Mouse (Mus musculus): Measurements from ENCODE around the gene Senp6. TPM values are rescaled to one million over a fixed set of nuclear protein-coding genes. Genes with fewer than 3 reads are reported as not detected.

The Senp6 gene
- polyA plus RNA-seq, 1 experiment from 2014 or later = 82.2 TPM

Other genes starting within 250 kb of the Senp6 start
- gene Filip1, start 54.1 kb upstream of the Senp6 start, polyA plus RNA-seq (2016; fragmentation: Nextera tagmentation; extraction: Ambion mirVana) = 2.3 and 4.3 TPM in 2 replicates
- gene Myo6, start 98.1 kb downstream of the Senp6 start, polyA plus RNA-seq (2016; fragmentation: Nextera tagmentation; extraction: Ambion mirVana) = 12.6 and 15.0 TPM in 2 replicates